Mouse (Mus musculus): ENCODE measurements around the gene Fstl4.

DNA sequence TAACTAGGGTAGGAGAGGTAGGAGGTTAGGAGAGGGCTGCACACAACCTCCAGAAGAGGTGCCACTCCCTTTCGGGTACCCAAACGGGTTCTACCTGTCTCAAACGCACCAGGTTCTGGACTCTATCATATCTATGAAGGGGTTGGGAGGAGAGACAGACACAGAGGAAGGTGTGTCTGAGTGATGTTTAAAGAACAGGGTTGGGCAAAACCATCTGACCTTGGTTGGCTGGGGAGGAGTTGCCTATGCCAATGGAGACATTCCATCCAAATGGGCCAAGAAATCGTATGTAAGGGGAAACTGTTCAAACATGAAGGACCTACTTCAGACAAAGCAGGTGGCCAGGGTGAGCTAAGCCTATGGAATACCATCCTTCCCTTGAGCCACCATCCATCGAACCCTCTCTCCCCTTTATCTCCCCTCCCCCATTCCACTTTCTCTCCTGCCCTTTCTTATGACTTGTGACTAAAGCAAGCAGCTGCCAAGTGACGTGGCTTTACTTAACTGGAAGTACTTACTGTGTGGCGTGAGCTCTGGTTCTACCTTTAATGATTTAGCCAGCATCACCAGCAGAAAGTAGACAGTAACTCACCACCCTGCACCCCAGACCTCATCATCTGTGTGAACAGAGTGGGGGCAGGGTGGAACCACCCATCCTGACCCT lies 252.1 kb downstream of the Fstl4 start:
- TF ChIP-seq CTCF (IDR thresholded peaks at IDR 0.05; ENCODE audit: control insufficient read depth, insufficient read depth, insufficient read length) (no peak), MAX (IDR thresholded peaks at IDR 0.05) (no peak), MYOD1 (IDR thresholded peaks at IDR 0.05; ENCODE audit: control insufficient read depth, insufficient read length, low read depth) (no peak), CEBPB (IDR thresholded peaks at IDR 0.05; ENCODE audit: low read depth) (no peak)
